Mouse (Mus musculus): ENCODE data around the gene Dhx9.
A peak's percentile ranks its signal among the peaks of the same experiment; 100 is the strongest.
"Not testable (repeated sequence)": the region's sequence is repeated elsewhere in the genome, so short reads cannot be mapped to it uniquely, and the experiment has no call there.

The Dhx9 gene

GRCm38 (mm10) chr1:153486120-153486519 lies 1.3 kb downstream of the Dhx9 start:
- DNase-seq (ENCODE audit: low read depth, low spot score), result not testable (repeated sequence)

- no peak for DNase-seq (ENCODE audit: low read depth, low spot score)
Measured at GRCm38 (mm10) chr1:153485201-153485796, 2.2 kb downstream of the Dhx9 start.

GRCm38 (mm10) chr1:153481025-153481412 lies 6.4 kb downstream of the Dhx9 start:
- no peak for DNase-seq (ENCODE audit: low read depth, low spot score)

GRCm38 (mm10) chr1:153480386-153481024 lies 7.0 kb downstream of the Dhx9 start:
- peak; percentile 69 for DNase-seq (ENCODE audit: low read depth, low spot score)

GRCm38 (mm10) chr1:153479296-153479695 lies 8.2 kb downstream of the Dhx9 start:
- no peak for DNase-seq (ENCODE audit: low read depth, low spot score)

GRCm38 (mm10) chr1:153461796-153462195 lies 25.7 kb downstream of the Dhx9 start:
- no peak for DNase-seq (ENCODE audit: low read depth, low spot score)

GRCm38 (mm10) chr1:153456137-153456536 lies 31.3 kb downstream of the Dhx9 start:
- no peak for DNase-seq (ENCODE audit: low read depth, low spot score)

- no peak for DNase-seq (ENCODE audit: low read depth, low spot score)
Measured at GRCm38 (mm10) chr1:153453146-153453642, 34.3 kb downstream of the Dhx9 start.

- DNase-seq (ENCODE audit: low read depth, low spot score), result peak; percentile 40
Measured at GRCm38 (mm10) chr1:153451237-153452154, 36.0 kb downstream of the Dhx9 start.

- DNase-seq (ENCODE audit: low read depth, low spot score), result no peak
Measured at GRCm38 (mm10) chr1:153446120-153446831, 41.2 kb downstream of the Dhx9 start.

GRCm38 (mm10) chr1:153443632-153444031 lies 43.8 kb downstream of the Dhx9 start:
- DNase-seq (ENCODE audit: low read depth, low spot score), result no peak

GRCm38 (mm10) chr1:153443019-153443418 lies 44.4 kb downstream of the Dhx9 start:
- no peak for DNase-seq (ENCODE audit: low read depth, low spot score)

- no peak for DNase-seq (ENCODE audit: low read depth, low spot score)
Measured at GRCm38 (mm10) chr1:153441656-153442055, 45.8 kb downstream of the Dhx9 start.

- DNase-seq (ENCODE audit: low read depth, low spot score), result no peak
Measured at GRCm38 (mm10) chr1:153440752-153441151, 46.7 kb downstream of the Dhx9 start.

GRCm38 (mm10) chr1:153437536-153437935 lies 49.9 kb downstream of the Dhx9 start:
- DNase-seq (ENCODE audit: low read depth, low spot score), result no peak

GRCm38 (mm10) chr1:153433851-153434589 lies 53.4 kb downstream of the Dhx9 start:
- no peak for DNase-seq (ENCODE audit: low read depth, low spot score)

GRCm38 (mm10) chr1:153432329-153432728 lies 55.1 kb downstream of the Dhx9 start:
- DNase-seq (ENCODE audit: low read depth, low spot score), result no peak

GRCm38 (mm10) chr1:153431701-153432100 lies 55.8 kb downstream of the Dhx9 start:
- DNase-seq (ENCODE audit: low read depth, low spot score), result no peak

GRCm38 (mm10) chr1:153431158-153431557 lies 56.3 kb downstream of the Dhx9 start:
- DNase-seq (ENCODE audit: low read depth, low spot score), result no peak

- DNase-seq (ENCODE audit: low read depth, low spot score), result peak; percentile 56
Measured at GRCm38 (mm10) chr1:153424770-153425584, 62.5 kb downstream of the Dhx9 start, which contains the start of gene Shcbp1l. Shcbp1l (plus strand) TSS chr1:153425162.

Data from forelimb bud, embryonic 11.5 days (tissue).